Mouse (Mus musculus) adrenal gland, postnatal 10 days (tissue): ENCODE measurements around the gene Wdr18. TPM values are rescaled to one million over a fixed set of nuclear protein-coding genes. Genes with fewer than 3 reads are reported as not detected.

Experiments
- DNase-seq: peaks from one replicate; pipeline ENCODE4 v3.0.0; 2021; ENCODE audit warnings: mixed read lengths
- total RNA-seq, 2 experiments: library from RNA; stranded (reverse); gene quantifications; 2 replicates each; pipeline ENCODE4 v1.2.3; 2021

Gene Wdr18
- total RNA-seq, 2 experiments from 2014 or later: 32.4 to 34.9 TPM

DNA sequence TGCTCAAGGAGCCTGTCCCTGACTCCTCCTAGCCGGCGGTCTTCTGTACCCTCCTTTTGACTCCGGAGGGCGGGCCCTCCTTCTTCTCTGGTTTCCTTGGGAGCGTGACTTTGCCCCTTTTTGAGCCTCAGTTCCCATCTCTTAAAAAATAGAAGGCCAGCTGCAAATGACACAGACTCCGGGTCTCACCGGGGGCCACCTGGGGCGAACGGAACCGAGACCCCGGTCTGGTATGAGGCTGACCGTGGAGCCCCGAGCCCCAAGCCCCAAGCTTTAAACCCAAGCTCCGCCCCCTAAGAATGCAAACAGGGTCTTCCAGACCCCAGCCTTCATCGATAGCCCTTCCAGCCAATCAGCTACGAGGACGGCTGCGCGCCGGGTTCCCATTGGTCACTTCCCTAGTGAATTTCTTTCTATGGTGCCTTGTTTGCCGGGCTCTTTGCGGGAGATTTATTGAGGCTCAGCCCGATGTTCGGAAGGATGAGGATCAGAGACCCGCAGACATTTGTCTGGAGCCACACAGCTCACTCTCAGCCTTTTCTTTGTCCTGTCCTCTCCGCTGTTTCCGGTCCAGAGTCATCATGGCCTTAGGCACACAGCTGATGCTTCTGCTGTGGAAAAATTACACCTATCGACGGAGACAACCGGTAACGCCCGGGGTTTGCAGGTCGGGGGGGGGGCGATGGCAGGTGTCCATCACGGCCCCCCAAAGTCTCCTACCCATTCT is 37.2 kb downstream of the Wdr18 start:
- DNase-seq: peak; percentile 79

DNA sequence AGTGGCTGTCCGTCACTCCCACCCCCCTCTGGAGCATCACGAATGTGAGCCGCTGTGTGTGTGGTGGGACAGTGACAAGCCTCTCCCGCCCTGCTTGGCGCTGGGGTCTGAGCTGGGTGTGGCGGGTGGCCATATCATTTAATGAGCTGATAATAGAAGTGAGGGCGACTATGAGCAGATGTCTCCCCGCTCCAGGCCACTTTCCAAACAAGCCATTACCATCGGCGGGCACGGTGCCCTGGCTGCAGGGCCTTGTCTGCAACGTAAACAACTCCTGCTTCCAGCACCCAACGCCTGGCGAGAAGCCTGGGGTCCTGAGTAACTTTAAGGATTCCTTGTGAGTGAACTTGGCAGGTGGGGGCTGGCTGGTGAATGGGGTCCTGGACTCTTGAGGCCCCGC is 37.9 kb downstream of the Wdr18 start:
- DNase-seq: peak; percentile 52

DNA sequence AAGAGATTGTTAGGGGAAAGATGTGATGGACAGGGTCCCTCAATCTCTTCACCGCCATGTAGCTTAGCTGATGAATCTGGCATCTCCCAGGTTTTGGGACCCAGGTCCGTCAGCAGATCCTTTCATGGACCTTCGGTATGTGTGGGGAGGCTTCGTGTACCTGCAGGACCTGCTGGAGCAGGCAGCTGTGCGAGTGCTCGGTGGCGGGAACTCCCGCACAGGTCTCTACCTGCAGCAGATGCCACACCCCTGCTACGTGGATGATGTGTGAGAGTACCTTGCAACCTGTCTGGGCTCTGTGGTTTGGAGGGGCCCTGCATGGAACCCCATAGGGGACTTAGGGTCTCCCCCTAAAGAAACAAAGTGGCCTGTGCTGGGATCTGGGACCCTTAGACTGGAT is 42.0 kb downstream of the Wdr18 start:
- DNase-seq: no peak

DNA sequence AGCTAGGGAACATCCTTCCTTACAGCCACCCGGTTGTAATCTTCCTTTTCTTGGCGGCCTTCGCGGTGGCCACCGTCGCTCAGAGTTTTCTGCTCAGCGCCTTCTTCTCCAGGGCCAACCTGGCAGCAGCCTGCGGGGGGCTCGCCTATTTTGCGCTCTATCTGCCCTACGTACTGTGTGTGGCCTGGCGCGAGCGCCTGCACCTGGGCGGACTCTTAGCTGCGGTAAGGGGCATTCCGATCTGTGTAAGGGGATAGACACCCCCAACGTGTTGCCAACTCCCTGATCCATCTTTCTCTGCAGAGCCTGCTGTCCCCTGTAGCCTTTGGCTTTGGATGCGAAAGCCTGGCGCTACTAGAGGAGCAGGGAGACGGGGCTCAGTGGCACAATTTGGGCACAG is 42.9 kb downstream of the Wdr18 start:
- DNase-seq: no peak

DNA sequence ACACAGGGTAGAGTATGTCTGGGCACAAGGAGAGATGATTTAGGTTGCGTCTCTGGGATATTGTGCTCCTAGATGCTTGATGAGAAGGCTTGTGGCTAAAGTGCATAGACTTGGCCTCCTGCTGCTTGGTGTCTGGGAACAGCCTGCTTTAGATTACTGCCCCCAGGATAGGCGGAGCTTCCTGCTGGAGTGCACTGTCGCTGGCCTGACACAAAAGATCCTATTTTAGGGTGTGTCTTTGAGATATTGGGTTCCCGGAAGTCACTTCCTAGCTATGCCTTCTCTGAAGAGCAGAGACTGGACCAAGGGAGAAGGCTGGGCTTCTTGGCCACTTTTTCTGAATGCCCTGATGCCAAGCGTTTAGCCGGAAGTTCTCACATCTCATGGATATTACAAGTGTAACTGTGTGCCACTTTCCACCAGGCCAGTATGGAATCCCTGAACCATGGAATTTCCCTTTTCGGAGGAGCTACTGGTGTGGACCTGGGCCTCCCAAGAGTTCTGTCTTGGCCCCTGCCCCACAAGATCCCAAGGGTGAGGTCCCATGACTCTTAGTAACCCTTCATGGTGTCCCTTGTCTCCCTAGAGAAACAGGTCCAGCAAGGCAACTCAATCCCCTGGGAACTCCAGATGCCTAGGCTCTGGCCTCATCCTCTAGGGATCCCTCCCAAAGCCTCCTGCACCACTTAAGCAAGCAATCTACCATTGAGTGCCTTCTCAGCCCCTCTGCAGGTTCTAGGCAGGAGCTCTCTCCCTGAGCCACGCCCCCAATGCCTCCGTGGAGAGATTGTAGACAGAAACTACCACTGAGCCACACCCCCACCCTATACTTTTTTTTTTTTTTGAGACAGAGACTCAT is 43.7 kb downstream of the Wdr18 start:
- DNase-seq: no peak

DNA sequence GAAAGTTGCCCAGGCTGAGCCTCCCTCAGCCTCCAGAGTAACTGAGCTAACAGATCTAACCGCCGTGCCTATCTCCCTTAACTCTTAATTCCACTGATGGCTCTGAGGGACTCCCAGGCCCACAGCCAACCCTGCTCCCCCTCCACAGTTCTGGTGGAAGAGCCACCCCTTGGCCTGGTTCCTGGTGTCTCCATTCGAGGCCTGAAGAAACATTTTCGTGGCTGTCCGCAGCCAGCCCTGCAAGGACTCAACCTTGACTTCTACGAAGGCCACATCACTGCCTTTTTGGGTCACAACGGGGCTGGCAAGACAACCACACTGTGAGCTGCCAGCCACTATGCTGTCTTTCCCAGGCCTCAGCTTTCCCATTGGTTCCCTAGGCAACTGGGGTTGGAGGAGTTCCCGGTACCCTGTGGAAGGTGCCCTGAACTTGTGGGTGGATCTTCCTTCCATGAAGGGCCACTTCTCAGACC is 44.3 kb downstream of the Wdr18 start:
- peak; percentile 71 for DNase-seq

DNA sequence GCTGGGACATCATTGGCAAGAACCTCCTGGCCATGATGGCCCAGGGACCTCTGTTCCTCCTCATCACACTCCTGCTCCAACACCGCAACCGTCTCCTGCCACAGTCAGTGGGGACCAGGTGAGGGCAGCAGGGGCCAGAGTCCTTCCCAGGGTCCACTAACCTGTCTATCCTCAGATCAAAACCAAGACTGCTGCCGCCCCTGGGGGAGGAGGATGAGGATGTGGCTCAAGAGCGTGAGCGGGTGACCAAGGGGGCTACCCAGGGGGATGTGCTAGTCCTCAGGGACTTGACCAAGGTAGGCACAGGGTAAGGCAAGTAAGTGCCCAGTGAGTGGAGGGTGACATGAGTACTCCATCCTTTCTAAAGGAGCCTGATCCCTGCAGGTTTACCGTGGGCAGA is 51.8 kb downstream of the Wdr18 start:
- DNase-seq: no peak

DNA sequence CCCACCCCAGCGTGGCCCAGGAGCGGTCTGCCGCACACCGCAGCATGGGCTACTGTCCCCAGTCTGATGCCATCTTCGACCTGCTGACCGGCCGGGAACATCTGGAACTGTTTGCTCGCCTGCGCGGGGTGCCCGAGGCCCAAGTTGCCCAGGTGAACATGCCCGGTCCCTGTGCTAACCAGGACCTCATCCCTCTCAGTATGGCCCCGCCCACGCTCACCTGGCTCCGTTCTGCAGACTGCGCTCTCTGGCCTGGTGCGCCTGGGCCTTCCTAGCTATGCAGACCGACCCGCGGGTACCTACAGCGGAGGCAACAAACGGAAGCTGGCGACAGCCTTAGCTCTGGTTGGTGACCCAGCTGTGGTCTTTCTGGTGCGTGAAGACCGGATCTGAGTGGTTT is 53.7 kb downstream of the Wdr18 start:
- no peak for DNase-seq

DNA sequence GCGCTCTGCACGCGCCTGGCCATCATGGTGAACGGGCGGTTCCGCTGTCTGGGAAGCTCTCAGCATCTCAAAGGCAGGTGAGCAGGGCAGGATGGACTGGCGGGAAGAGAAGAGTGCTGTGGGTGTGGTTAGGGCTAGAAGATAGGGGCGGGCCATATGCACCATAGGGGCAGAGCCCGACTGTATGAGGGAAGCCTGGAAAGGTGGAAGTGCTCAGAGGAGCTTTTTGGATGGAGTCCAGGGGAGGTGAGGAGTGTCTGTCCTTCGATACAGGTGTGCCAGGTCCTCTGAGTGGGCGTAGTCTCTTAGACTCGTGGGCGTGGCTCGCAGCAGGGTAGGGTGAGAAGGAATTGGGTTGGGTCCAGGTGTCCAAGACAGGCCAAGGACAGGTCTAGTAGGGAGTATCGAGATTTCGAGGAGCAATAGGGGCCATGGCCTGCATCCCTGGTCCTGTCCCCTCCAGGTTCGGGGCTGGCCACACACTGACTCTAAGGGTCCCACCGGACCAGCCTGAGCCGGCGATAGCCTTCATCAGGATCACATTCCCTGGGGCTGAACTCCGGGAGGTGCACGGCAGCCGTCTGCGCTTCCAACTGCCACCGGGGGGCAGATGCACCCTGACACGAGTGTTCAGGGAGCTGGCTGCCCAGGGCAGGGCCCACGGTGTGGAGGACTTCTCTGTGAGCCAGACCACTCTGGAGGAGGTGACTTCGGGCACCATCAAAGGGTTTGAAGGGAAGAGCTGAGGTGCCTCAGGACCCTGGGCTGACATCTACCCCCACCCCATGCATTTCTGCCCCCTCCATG is 54.7 kb downstream of the Wdr18 start:
- DNase-seq: no peak

DNA sequence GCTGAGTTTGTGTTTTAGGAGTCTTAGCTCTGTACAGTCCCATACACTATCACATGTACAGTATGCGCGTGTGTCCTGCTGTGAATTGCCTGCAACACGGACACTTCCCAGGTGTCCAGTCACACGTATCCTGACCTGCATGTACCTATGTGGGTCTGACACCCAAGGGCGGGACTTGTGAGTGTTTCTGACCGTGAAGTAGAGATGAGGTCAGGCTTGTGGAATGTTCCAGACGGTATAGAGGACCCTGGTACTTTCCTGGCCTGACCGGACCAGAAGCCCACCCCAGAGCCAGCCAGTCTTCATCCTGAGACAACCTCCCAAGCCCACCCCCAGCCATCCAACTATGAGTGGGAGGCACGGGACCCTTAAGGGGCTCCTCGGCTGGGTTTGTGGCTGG is 55.6 kb downstream of the Wdr18 start:
- no peak for DNase-seq

DNA sequence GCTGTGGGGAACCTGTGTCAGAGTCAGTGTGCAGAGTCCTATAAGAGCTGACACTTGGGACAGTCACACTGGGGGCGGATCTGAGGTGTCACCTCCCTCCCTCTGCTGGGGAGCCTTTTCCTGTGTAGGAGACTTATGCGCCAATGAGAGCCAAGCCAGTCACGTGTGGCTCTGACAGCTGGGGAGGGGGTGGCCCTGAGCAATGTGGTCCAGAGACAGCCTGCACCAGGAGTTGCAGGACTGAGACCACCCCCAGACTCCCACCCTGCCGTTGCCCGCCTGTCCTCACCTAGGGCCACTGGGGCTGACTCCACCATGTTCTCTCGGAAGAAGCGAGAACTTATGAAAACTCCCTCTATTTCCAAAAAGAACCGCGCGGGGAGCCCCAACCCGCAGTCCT is 56.6 kb downstream of the Wdr18 start, which contains the start of gene Arhgap45:
TSS of gene Arhgap45 (plus strand) at position 143 of the 400 bp plus-strand sequence.
- DNase-seq: no peak

DNA sequence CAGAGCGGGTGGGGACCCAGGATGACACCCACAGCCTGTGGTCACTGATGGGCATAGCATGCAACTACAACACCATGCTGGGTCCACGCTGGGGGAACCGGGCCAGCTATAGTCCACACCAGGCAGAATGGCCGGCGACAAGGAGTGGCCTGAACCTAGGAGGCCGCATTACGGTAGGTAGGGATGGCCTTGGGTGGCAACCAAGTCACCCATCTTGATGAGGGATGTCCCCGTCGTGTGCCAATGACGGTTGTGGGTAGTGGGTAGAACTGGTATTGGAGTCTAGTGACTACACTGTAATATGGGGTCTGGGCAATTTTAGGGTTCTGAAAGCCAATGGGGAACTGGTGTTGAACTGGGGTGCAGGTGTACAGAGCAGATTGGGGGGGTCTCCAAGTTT is 57.0 kb downstream of the Wdr18 start:
- no peak for DNase-seq

DNA sequence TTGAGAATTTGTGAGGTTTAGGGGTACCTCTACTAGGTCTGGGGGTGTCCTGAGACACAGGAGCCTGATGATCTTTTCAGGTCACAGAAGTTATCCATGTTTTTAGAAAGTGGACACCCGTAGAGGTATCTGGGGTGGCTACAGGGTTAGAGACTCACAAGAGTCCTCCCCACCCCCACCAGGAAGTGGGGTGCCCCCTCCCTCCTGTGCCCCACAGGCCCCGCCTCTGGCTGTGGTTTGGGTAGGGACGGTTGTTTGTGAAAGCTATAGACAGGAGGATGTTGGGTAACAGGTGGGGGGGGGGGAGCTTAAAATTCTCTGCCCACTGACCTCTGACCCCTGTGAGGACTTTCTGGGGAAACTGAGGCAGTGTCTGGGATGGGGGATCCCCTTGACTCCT is 57.4 kb downstream of the Wdr18 start:
- DNase-seq: no peak

DNA sequence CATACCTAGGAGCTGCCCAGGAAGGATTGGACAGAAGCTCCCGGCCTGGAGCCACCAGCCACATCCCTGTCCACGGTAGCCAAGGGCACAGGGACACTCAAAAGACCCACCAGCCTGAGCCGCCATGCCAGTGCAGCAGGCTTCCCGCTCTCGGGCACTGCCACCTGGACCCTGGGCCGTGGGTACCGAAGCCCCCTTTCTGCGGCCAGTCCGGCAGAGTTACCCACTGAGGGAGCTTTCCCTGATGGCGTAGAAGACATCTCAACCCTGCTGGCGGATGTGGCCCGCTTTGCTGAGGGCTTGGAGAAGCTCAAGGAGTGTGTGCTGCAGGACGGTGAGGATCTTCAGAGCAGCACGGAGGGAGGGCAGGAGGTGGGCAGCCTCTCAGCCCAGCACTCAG is 57.8 kb downstream of the Wdr18 start:
- no peak for DNase-seq

DNA sequence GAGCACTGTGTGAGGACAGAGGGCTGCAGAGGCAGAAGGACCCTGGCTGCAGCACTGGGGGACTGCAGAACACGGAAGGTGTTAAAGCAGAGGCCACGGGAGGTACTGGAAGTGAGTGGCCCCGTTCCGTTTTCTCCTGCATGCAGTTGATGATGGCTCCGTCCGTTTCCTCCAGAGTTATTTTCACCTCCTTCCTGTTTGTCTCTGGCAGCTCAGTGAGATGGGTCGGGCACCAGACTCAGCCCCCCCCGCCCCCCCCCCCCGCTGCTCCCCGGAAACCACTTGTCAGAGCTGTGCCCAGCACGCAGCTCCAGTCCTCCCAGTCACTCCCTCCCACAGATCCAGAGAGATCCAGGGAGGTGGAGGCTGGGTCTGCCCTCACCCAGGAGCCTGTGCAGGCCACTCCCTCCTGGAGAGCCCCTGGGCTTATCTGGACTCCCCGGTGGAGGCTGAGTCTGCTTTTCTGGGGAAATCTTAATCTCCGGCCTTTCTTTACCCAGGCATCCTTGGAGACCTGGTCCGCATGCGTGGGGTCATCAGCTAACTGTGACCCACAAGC is 58.9 kb downstream of the Wdr18 start:
- DNase-seq: no peak

DNA sequence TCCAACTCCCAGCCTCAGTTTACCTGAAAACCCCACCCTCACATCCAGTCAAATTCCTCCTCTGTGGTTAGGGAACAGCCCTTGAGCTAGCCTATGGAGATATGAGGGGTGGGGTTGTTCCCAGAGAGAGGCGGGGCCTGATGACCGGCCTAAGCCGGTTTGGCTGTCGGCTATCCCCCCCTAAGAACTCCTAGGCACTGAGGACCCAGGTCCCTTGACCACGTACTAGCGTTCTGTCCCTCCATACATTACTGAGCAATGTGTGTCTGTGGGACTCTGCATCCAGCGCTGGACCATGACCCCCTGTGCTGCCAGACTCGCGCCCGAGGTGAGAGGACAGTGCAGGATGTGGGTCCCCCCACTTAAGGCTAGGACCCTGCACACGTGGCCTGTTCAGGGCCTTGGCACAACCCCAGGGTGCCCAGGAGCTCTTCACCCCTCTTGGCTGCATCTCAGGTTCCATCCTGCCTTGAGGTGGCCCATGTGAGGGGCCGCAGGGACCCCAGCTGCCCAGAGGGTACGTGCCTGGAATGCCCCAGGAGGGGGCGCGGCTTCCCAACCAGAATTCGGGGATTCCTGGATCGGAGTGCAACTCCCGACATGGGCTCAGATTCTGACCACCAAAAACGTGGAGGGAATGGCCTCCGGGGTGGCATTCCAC is 59.6 kb downstream of the Wdr18 start:
- DNase-seq: no peak

Other genes with a start within 250 kb of the Wdr18 start
- 1 to 10 TPM; 7.2 to 8.7 TPM for gene Hcn2, start 243.5 kb upstream of the Wdr18 start, total RNA-seq
- gene Polrmt, start 213.6 kb upstream of the Wdr18 start, total RNA-seq: 10 to 100 TPM; 60.1 to 69.8 TPM
- not detected for gene Fgf22, start 205.1 kb upstream of the Wdr18 start, total RNA-seq
- gene Rnf126, start 193.2 kb upstream of the Wdr18 start, total RNA-seq: 10 to 100 TPM; 50.8 to 55.1 TPM
- 1 to 10 TPM; 5.5 to 5.7 TPM for gene Fstl3, start 182.9 kb upstream of the Wdr18 start, total RNA-seq
- gene Prss57, start 169.2 kb upstream of the Wdr18 start, total RNA-seq: under 1 TPM; 0.09 to 0.21 TPM
- gene Palm, start 166.6 kb upstream of the Wdr18 start, total RNA-seq: 10 to 100 TPM; 69.6 to 80.2 TPM
- under 1 TPM in 1 of 2 experiments, not detected in 1; 0.27 TPM for gene Misp, start 139.2 kb upstream of the Wdr18 start, total RNA-seq
- 100 to 1,000 TPM; 267 to 270 TPM for gene Ptbp1, start 105.7 kb upstream of the Wdr18 start, total RNA-seq
- gene Prtn3, start 85.7 kb upstream of the Wdr18 start, total RNA-seq: 1 to 10 TPM; 1.5 to 2.8 TPM
- 1 to 10 TPM; 3.4 to 4.3 TPM for gene Plppr3, start 85.5 kb upstream of the Wdr18 start, total RNA-seq
- gene Elane, start 73.9 kb upstream of the Wdr18 start, total RNA-seq: 1 to 10 TPM; 2.1 to 2.3 TPM
- gene Cfd, start 69.3 kb upstream of the Wdr18 start, total RNA-seq: 100 to 1,000 TPM; 316 to 348 TPM
- 10 to 100 TPM; 48.1 to 50.8 TPM for gene Med16, start 51.2 kb upstream of the Wdr18 start, total RNA-seq
- not detected for gene Gm26602, start 49.3 kb upstream of the Wdr18 start, total RNA-seq
- gene Kiss1r, start 43.2 kb upstream of the Wdr18 start, total RNA-seq: 1 to 10 TPM in 1 of 2 experiments, under 1 TPM in 1; 0.69 to 1.8 TPM
- gene R3hdm4, start 38.9 kb upstream of the Wdr18 start, total RNA-seq: 10 to 100 TPM; 78.9 to 93.6 TPM
- gene Arid3a, start 33.1 kb upstream of the Wdr18 start, total RNA-seq: 1 to 10 TPM; 6.3 to 8.1 TPM
- under 1 TPM; 0.27 to 0.36 TPM for gene Grin3b, start 10.6 kb downstream of the Wdr18 start, total RNA-seq
- 100 to 1,000 TPM; 143 to 146 TPM for gene Tmem259, start 24.2 kb downstream of the Wdr18 start, total RNA-seq
- 10 to 100 TPM; 46.8 to 57.8 TPM for gene Cnn2, start 28.4 kb downstream of the Wdr18 start, total RNA-seq
- gene Abca7, start 36.3 kb downstream of the Wdr18 start, total RNA-seq: 10 to 100 TPM; 16.0 to 19.8 TPM
- gene Arhgap45, start 56.5 kb downstream of the Wdr18 start, total RNA-seq: 10 to 100 TPM; 11.9 to 12.7 TPM
- gene Polr2e, start 79.6 kb downstream of the Wdr18 start, total RNA-seq: 100 to 1,000 TPM in 1 of 2 experiments, 10 to 100 TPM in 1; 96.5 to 102 TPM
- gene Gpx4, start 87.0 kb downstream of the Wdr18 start, total RNA-seq: 1,000 to 10,000 TPM; 1,132 to 1,146 TPM
- gene Sbno2, start 145.4 kb downstream of the Wdr18 start, total RNA-seq: 10 to 100 TPM; 37.5 to 55.7 TPM
- 100 to 1,000 TPM; 133 to 151 TPM for gene Stk11, start 155.7 kb downstream of the Wdr18 start, total RNA-seq
- gene Atp5d, start 178.5 kb downstream of the Wdr18 start, total RNA-seq: 100 to 1,000 TPM; 982 to 996 TPM
- 10 to 100 TPM; 41.6 to 65.6 TPM for gene Cbarp, start 180.7 kb downstream of the Wdr18 start, total RNA-seq
- 100 to 1,000 TPM; 106 to 127 TPM for gene Midn, start 188.1 kb downstream of the Wdr18 start, total RNA-seq
- gene Cirbp, start 205.8 kb downstream of the Wdr18 start, total RNA-seq: 100 to 1,000 TPM; 102 to 168 TPM
- gene 1600002K03Rik, start 212.8 kb downstream of the Wdr18 start, total RNA-seq: 1 to 10 TPM; 6.4 to 7.7 TPM
- gene Efna2, start 219.3 kb downstream of the Wdr18 start, total RNA-seq: 1 to 10 TPM; 3.3 to 4.5 TPM